Mouse (Mus musculus) thymus, adult 2 months (tissue): ENCODE results near the gene Cep152.

Source experiments
- CTCF ChIP-seq: fragments of 200-500 bp; IDR thresholded peaks from 2 replicates; pipeline ENCODE4 v1.5.1; 2012; ENCODE audit warnings: mild to moderate bottlenecking, control low read depth, low read length, moderate library complexity, borderline replicate concordance; ENCODE audit not compliant: control insufficient read depth, poor library complexity, insufficient read depth; ENCODE audit errors: extremely low read depth
- POLR2A ChIP-seq: fragments of 200-500 bp; IDR thresholded peaks from 2 replicates; pipeline ENCODE4 v1.6.1; 2012; ENCODE audit warnings: mild to moderate bottlenecking, low read length, control low read depth, moderate library complexity; ENCODE audit not compliant: control insufficient read depth, poor library complexity, insufficient read depth; ENCODE audit errors: extremely low read depth

DNA sequence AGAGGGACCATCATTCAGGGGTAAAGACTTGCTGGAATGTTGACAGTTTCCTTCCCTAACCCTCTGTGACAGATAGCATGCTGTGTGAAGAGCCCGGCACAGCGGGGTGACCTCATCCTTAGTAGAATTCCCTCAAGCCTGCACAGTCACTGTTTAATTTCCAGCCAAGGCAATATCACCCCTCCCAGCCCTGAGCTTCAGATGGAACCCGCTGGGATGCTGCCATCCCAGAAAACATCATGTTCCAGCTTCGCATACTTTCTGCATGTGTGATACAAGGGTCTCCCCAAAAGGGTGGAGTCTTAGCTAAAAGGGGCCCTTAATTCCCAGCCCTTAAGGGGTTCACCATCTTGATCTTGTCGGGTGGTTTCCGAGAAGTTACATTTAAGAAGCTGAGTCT lies 94.2 kb downstream of the Cep152 start:
- TF ChIP-seq CTCF (no peak), POLR2A (no peak)
